Mouse (Mus musculus): Measurements from ENCODE around the gene Mob2. TPM values are rescaled to one million over a fixed set of nuclear protein-coding genes. Genes with fewer than 3 reads are reported as not detected.
A peak's percentile ranks its signal among the peaks of the same experiment; 100 is the strongest.

The Mob2 gene
- polyA plus RNA-seq (2015; fragmentation: Nextera tagmentation; extraction: Ambion mirVana), result 47.5 and 50.3 TPM in 2 replicates

DNA sequence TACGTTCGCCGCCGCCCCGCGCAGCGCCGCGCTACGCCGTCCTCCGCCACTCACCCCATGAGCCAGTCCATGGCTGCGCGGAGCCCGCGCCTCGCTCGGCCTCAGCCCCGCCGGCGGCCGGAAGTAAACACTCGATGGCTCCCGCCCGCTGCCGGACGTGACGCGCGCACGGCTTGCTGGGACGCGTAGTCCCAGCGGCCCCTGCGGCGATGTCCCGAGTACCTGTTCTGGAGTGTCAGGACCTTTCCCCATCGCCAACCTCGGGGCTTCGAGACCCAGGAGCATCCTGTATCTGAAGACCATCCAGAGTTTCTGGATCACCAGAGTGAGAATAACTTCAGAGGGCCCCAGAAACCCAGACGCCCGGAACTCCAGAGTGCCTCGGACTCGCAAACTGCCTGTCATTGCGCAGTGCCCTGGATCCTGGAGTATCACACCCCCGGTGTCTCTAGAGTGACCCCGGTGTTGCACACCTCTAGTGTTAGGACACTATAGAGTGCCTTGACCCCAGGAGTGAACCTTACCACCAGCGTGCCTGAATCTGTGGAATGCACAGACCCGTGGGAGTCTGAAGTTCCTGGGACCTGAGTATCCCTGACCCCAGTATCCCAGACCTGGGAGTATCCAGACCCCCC lies at the start of gene Mob2:
TSS of gene Mob2 (minus strand) at position 135 of the 635 bp plus-strand sequence.
- Histone ChIP-seq H3K4me1 (ENCODE audit: control insufficient read depth, insufficient read depth, low read length) (peaks cover 17% of the 10 kb centered on the region), H3K9ac (ENCODE audit: low read depth, low read length) (peak within 1 kb of the TSS; percentile 85), H3K9me3 (replicated peaks; ENCODE audit: control insufficient read depth, low read length, poor library complexity, severe bottlenecking) (no peaks in the 10 kb centered on the region), H3K36me3 (ENCODE audit: control insufficient read depth, insufficient read depth, low read length) (no peaks in the 10 kb centered on the region), H3K4me3 (ENCODE audit: low read depth, low read length) (peak within 1 kb of the TSS; percentile 92), H3K27me3 (ENCODE audit: control insufficient read depth, insufficient read depth, low read depth, low read length) (no peaks in the 10 kb centered on the region), H3K27ac (ENCODE audit: low read length) (peak within 1 kb of the TSS; percentile 65), H3K4me2 (ENCODE audit: low read length) (peak within 1 kb of the TSS; percentile 90)
- ATAC-seq, result peak; percentile 96
- WGBS, result under 1% methylated on average over 42 of the region's 49 CpGs

DNA sequence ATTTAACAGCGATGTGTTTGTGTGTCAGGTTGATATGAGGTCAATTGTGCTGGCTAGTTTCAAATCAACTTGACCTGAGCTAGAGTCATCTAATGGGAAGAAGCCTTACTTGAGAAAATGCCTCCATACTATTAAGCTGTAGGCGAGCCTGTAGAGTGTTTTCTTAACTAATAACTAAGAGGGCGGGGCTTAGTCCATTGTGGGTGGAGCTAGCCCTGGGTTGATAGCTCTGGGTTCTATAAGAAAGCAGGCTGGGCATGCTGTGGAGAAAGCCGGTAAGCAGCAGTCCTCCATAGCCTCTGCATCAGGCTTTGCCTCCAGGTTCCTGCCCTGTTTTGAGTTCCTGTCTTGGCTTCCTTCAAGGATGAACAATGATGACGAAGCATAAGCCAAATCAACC lies 43.9 kb upstream of the Mob2 start:
- no peak for ATAC-seq
- Histone ChIP-seq H3K9me3 (replicated peaks; ENCODE audit: control insufficient read depth, low read length, poor library complexity, severe bottlenecking) (no peaks in the 10 kb centered on the region), H3K36me3 (ENCODE audit: control insufficient read depth, insufficient read depth, low read length) (no peaks in the 10 kb centered on the region), H3K27ac (ENCODE audit: low read length) (no peak overlapping the region), H3K4me2 (ENCODE audit: low read length) (no peak overlapping the region), H3K9ac (ENCODE audit: low read depth, low read length) (no peak overlapping the region), H3K27me3 (ENCODE audit: control insufficient read depth, insufficient read depth, low read depth, low read length) (no peaks in the 10 kb centered on the region), H3K4me1 (ENCODE audit: control insufficient read depth, insufficient read depth, low read length) (no peaks in the 10 kb centered on the region), H3K4me3 (ENCODE audit: low read depth, low read length) (no peak overlapping the region)
- WGBS, result 59% methylated on average over 5 of the region's 5 CpGs

DNA sequence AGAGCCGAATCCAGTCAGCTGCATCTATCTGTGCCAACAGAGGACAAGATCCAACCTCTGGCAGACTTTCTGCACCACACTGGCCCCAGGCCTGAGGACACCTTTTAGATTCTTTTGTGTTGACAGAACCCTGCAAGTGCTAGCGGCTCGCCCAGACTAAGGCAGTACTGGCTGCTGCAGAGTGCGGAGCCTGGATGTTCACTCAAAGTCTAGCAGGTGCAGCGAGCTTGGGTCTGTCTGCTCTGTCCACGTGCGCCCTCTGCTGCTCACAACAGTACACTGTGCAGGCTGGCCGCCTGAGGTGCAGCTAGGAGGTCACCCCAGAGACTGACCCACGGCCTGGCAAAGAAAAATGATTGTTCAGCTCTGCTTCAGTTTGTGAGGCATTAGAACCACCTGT lies 36.9 kb upstream of the Mob2 start:
- WGBS, result 10% methylated on average over 9 of the region's 9 CpGs
- peak; percentile 57 for ATAC-seq
- no peak overlapping the region; the same call in 1 of the 2 replicates for H3K9ac ChIP-seq (ENCODE audit: low read depth, low read length)

GRCm38 (mm10) chr7:142096701-142097100 lies 35.8 kb upstream of the Mob2 start:
- Histone ChIP-seq H3K4me2 (ENCODE audit: low read length) (peak overlapping the region; percentile 96), H3K9ac (ENCODE audit: low read depth, low read length) (peak overlapping the region; percentile 99; the same call in 1 of the 2 replicates), H3K4me1 (ENCODE audit: control insufficient read depth, insufficient read depth, low read length) (peaks cover 32% of the 10 kb centered on the region), H3K9me3 (replicated peaks; ENCODE audit: control insufficient read depth, low read length, poor library complexity, severe bottlenecking) (no peaks in the 10 kb centered on the region), H3K4me3 (ENCODE audit: low read depth, low read length) (peak overlapping the region; percentile 88; the same call in 1 of the 2 replicates), H3K27me3 (ENCODE audit: control insufficient read depth, insufficient read depth, low read depth, low read length) (no peaks in the 10 kb centered on the region), H3K27ac (ENCODE audit: low read length) (no peak overlapping the region), H3K36me3 (ENCODE audit: control insufficient read depth, insufficient read depth, low read length) (no peaks in the 10 kb centered on the region)
- no peak for ATAC-seq
- 66% methylated on average over 4 of the region's 4 CpGs for WGBS

More for the DNA sequence above, 36.9 kb upstream of the Mob2 start:
- peak overlapping the region; percentile 43 for H3K4me2 ChIP-seq (ENCODE audit: low read length)
- H3K36me3 ChIP-seq (ENCODE audit: control insufficient read depth, insufficient read depth, low read length), result no peaks in the 10 kb centered on the region
- H3K4me1 ChIP-seq (ENCODE audit: control insufficient read depth, insufficient read depth, low read length), result peaks cover 21% of the 10 kb centered on the region
- no peaks in the 10 kb centered on the region for H3K27me3 ChIP-seq (ENCODE audit: control insufficient read depth, insufficient read depth, low read depth, low read length)
- peak overlapping the region; percentile 12; the same call in 1 of the 2 replicates for H3K4me3 ChIP-seq (ENCODE audit: low read depth, low read length)
- H3K27ac ChIP-seq (ENCODE audit: low read length), result no peak overlapping the region
- no peaks in the 10 kb centered on the region for H3K9me3 ChIP-seq (replicated peaks; ENCODE audit: control insufficient read depth, low read length, poor library complexity, severe bottlenecking)

GRCm38 (mm10) chr7:142095183-142095931 lies 34.5 kb upstream of the Mob2 start, which contains the start of gene Dusp8:
Gene Dusp8 (minus strand): TSS chr7:142095843.
- Histone ChIP-seq H3K4me3 (ENCODE audit: low read depth, low read length) (peak within 1 kb of the TSS; percentile 88), H3K9ac (ENCODE audit: low read depth, low read length) (peak within 1 kb of the TSS; percentile 99), H3K27me3 (ENCODE audit: control insufficient read depth, insufficient read depth, low read depth, low read length) (no peaks in the 10 kb centered on the region), H3K27ac (ENCODE audit: low read length) (peak within 1 kb of the TSS; percentile 98), H3K4me2 (ENCODE audit: low read length) (peak within 1 kb of the TSS; percentile 96), H3K36me3 (ENCODE audit: control insufficient read depth, insufficient read depth, low read length) (no peaks in the 10 kb centered on the region), H3K9me3 (replicated peaks; ENCODE audit: control insufficient read depth, low read length, poor library complexity, severe bottlenecking) (no peaks in the 10 kb centered on the region), H3K4me1 (ENCODE audit: control insufficient read depth, insufficient read depth, low read length) (peaks cover 45% of the 10 kb centered on the region)
- WGBS, result under 1% methylated on average over 57 of the region's 63 CpGs
- peak; percentile 69 for ATAC-seq

DNA sequence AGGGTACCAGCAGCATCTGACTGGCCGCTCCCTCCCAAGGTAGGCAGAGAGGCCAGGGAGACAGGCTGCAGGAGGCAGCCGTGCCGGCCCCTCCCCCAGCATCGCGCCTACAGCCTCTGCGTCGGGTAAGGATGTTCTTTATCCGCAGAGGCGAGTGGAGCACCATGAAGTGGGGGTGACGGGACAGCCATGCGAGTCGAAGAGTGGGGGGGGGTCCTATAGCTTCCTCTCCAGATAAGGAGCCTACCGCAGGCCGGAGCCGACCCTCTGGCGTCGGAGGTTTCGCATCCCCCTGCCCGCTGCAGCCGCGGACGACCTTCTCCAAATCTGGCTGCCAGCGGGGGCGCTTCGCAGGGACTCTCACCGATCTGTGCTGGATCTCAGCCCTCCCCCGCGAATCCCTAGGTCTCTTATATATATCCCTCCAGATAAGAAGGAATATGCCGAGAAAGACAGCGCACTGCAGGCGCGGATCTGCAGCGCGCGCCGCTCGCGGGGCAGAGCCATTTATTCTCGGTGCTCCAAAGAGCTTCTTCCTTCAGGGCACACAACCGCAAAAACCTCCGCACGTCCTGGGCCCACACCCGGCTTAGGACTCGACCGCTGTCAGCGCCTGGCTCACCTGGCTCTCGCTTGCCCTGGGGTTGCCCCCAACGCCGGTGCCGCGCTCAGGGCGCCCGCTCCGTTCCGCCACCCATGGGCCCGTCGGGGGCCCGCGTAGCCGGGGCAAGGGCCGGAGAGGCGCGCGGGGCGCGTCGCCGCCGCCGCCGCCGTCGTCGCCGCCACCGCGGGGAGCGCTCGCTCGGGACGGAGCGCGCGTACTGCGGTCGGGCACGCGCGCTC lies 33.7 kb upstream of the Mob2 start:
- Histone ChIP-seq H3K4me2 (ENCODE audit: low read length) (peak overlapping the region; percentile 96), H3K4me3 (ENCODE audit: low read depth, low read length) (peak overlapping the region; percentile 88), H3K4me1 (ENCODE audit: control insufficient read depth, insufficient read depth, low read length) (peaks cover 53% of the 10 kb centered on the region), H3K9me3 (replicated peaks; ENCODE audit: control insufficient read depth, low read length, poor library complexity, severe bottlenecking) (no peaks in the 10 kb centered on the region), H3K27ac (ENCODE audit: low read length) (peak overlapping the region; percentile 98), H3K36me3 (ENCODE audit: control insufficient read depth, insufficient read depth, low read length) (no peaks in the 10 kb centered on the region), H3K27me3 (ENCODE audit: control insufficient read depth, insufficient read depth, low read depth, low read length) (no peaks in the 10 kb centered on the region), H3K9ac (ENCODE audit: low read depth, low read length) (peak overlapping the region; percentile 99)
- peak; percentile 21 for ATAC-seq
- WGBS, result under 1% methylated on average over 88 of the region's 89 CpGs

- peak overlapping the region; percentile 98 for H3K27ac ChIP-seq (ENCODE audit: low read length)
- no peaks in the 10 kb centered on the region for H3K36me3 ChIP-seq (ENCODE audit: control insufficient read depth, insufficient read depth, low read length)
- no peaks in the 10 kb centered on the region for H3K9me3 ChIP-seq (replicated peaks; ENCODE audit: control insufficient read depth, low read length, poor library complexity, severe bottlenecking)
- H3K4me3 ChIP-seq (ENCODE audit: low read depth, low read length), result peak overlapping the region; percentile 88
- peak overlapping the region; percentile 96 for H3K4me2 ChIP-seq (ENCODE audit: low read length)
- 10% methylated on average over 6 of the region's 6 CpGs for WGBS
- no peak for ATAC-seq
- peak overlapping the region; percentile 99 for H3K9ac ChIP-seq (ENCODE audit: low read depth, low read length)
- H3K4me1 ChIP-seq (ENCODE audit: control insufficient read depth, insufficient read depth, low read length), result peaks cover 61% of the 10 kb centered on the region
- H3K27me3 ChIP-seq (ENCODE audit: control insufficient read depth, insufficient read depth, low read depth, low read length), result no peaks in the 10 kb centered on the region
Observed at GRCm38 (mm10) chr7:142093696-142094240, 32.9 kb upstream of the Mob2 start.

- H3K4me3 ChIP-seq (ENCODE audit: low read depth, low read length), result peak overlapping the region; percentile 88
- peak overlapping the region; percentile 86 for H3K27ac ChIP-seq (ENCODE audit: low read length)
- peak overlapping the region; percentile 99 for H3K9ac ChIP-seq (ENCODE audit: low read depth, low read length)
- no peaks in the 10 kb centered on the region for H3K27me3 ChIP-seq (ENCODE audit: control insufficient read depth, insufficient read depth, low read depth, low read length)
- ATAC-seq, result no peak
- no peaks in the 10 kb centered on the region for H3K9me3 ChIP-seq (replicated peaks; ENCODE audit: control insufficient read depth, low read length, poor library complexity, severe bottlenecking)
- H3K4me1 ChIP-seq (ENCODE audit: control insufficient read depth, insufficient read depth, low read length), result peaks cover 67% of the 10 kb centered on the region
- peaks cover 3% of the 10 kb centered on the region for H3K36me3 ChIP-seq (ENCODE audit: control insufficient read depth, insufficient read depth, low read length)
- peak overlapping the region; percentile 96 for H3K4me2 ChIP-seq (ENCODE audit: low read length)
- 48% methylated on average over 1 of the region's 1 CpGs for WGBS
Observed at GRCm38 (mm10) chr7:142092991-142093390, 32.1 kb upstream of the Mob2 start.

Data from midbrain, embryonic 16.5 days (tissue).